Mouse (Mus musculus) liver, embryonic 15.5 days (tissue): Measurements from ENCODE around the gene Cxcl17. TPM values are rescaled to one million over a fixed set of nuclear protein-coding genes. Genes with fewer than 3 reads are reported as not detected.

Experiments
- ATAC-seq: fragments of 200-750 bp; cut with Nextera tagmentation; 2 replicates; pipeline ENCODE4 v1.8.0; 2017; ENCODE audit warnings: moderate number of reproducible peaks, mild to moderate bottlenecking, moderate library complexity; ENCODE audit not compliant: insufficient read depth
- H3K27ac ChIP-seq: fragments of 300-500 bp; sonication (generic); replicated peaks from 2 replicates; pipeline ENCODE4 v1.5.1; 2015; ENCODE audit warnings: mild to moderate bottlenecking, inconsistent platforms
- H3K27me3 ChIP-seq: fragments of 300-500 bp; sonication (generic); 2 replicates; pipeline ENCODE4 v1.6.1; 2015; ENCODE audit warnings: mild to moderate bottlenecking, inconsistent platforms
- H3K36me3 ChIP-seq: fragments of 300-500 bp; sonication (generic); replicated peaks from 2 replicates; pipeline ENCODE4 v1.6.1; 2015; ENCODE audit warnings: moderate library complexity, mild to moderate bottlenecking, inconsistent platforms
- H3K4me1 ChIP-seq: fragments of 300-500 bp; sonication (generic); replicated peaks from 2 replicates; pipeline ENCODE4 v1.6.1; 2015; ENCODE audit warnings: inconsistent platforms
- H3K4me2 ChIP-seq: fragments of 300-500 bp; sonication (generic); 2 replicates; pipeline ENCODE4 v1.6.1; 2015; ENCODE audit warnings: moderate library complexity, mild to moderate bottlenecking, inconsistent platforms
- H3K4me3 ChIP-seq: fragments of 300-500 bp; sonication (generic); replicated peaks from 2 replicates; pipeline ENCODE4 v1.5.1; 2015; ENCODE audit warnings: mild to moderate bottlenecking, inconsistent platforms
- H3K9ac ChIP-seq: fragments of 300-500 bp; sonication (generic); 2 replicates; pipeline ENCODE4 v1.6.1; 2015; ENCODE audit warnings: moderate library complexity, mild to moderate bottlenecking, inconsistent platforms
- H3K9me3 ChIP-seq: fragments of 300-500 bp; sonication (generic); replicated peaks from 2 replicates; pipeline ENCODE4 v1.6.1; 2016; ENCODE audit warnings: inconsistent platforms
- WGBS: fragments of 180-500 bp; shearing (Covaris S2); methylation state at CpG from one replicate; pipeline ENCODE4 v1.1.7; 2015; ENCODE audit warnings: mixed read lengths; ENCODE audit not compliant: insufficient replicate concordance; 5-methylcytosine and 5-hydroxymethylcytosine counted together
- polyA plus RNA-seq: library from polyadenylated mRNA; unstranded; fragments of >200 nt; fragmentation: Nextera tagmentation; extraction: Ambion mirVana; gene quantifications from 2 replicates; pipeline ENCODE4 v1.2.1, GENCODE M21; 2015

Gene Cxcl17
- polyA plus RNA-seq, 1 experiment from 2014 or later: not detected

DNA sequence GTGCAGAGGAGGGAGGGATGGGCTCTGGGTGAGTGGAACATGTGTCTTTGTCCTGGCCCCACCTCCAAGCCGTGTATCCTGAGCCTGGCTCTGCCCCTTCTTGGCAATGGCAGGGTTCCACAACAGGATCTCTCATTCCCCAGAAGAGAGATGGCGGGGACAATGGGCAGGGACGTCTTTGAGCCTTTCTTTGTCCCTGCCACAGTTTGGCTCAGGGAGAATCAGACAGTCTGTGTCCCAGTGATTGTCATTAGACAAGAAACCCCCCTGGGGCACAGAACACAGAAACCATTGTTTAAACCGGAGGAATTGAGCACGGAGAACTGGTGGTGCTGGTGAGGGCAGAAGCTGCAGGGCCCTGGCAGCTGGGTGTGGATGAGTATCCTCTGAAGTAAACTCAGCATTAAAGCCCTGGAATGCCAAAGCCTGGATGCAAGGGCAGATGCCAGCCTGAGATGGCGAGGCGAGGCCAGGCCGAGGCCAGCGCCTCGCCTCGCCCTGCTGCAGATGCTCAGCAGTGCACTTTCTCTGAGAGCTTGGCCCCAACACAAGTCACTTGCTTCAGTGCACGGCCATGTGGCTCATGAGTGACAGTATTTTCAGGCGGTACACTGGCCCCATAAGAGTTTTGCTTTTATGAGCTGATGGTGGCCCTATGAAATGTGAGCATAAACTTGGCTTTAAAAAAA, 46.6 kb downstream of the Cxcl17 start:
- 39% methylated on average over 13 of the region's 13 CpGs for WGBS
- H3K9me3 ChIP-seq: no peaks in the 10 kb centered on the region
- H3K27ac ChIP-seq: no peak overlapping the region
- H3K4me3 ChIP-seq: no peak overlapping the region
- no peak for ATAC-seq
- H3K4me2 ChIP-seq: no peak overlapping the region
- H3K27me3 ChIP-seq: peaks cover 57% of the 10 kb centered on the region
- H3K36me3 ChIP-seq: no peaks in the 10 kb centered on the region
- no peak overlapping the region for H3K9ac ChIP-seq
- H3K4me1 ChIP-seq: no peaks in the 10 kb centered on the region

- 77% methylated on average over 17 of the region's 17 CpGs for WGBS
- Histone ChIP-seq H3K36me3 (no peaks in the 10 kb centered on the region), H3K9ac (no peak overlapping the region), H3K4me2 (no peak overlapping the region), H3K27ac (no peak overlapping the region), H3K27me3 (peaks cover 39% of the 10 kb centered on the region), H3K4me1 (no peaks in the 10 kb centered on the region), H3K9me3 (no peaks in the 10 kb centered on the region), H3K4me3 (no peak overlapping the region)
- no peak for ATAC-seq
These were observed 49.1 kb downstream of the Cxcl17 start for GRCm38 (mm10) chr7:25363632-25364031.

DNA sequence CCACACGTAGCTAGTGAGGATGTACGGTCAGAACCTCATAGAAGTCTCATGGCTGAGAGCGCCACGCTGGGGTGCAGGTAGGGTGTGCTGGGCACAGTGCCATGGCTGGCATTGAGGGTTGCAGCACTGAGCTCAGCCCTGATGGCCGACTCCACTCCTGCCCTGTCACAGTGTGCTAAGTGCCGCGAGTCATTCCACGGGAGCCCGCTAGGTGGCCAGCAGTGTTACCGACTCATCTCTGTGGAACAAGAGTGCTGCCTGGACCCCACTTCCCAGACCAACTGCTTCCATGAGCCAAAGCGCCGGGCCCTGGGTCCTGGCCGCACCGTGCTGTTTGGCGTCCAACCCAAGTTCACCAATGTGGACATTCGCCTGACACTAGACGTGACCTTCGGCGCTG, 49.5 kb downstream of the Cxcl17 start:
- no peaks in the 10 kb centered on the region for H3K36me3 ChIP-seq
- no peaks in the 10 kb centered on the region for H3K4me1 ChIP-seq
- H3K9me3 ChIP-seq: no peaks in the 10 kb centered on the region
- H3K4me3 ChIP-seq: no peak overlapping the region
- H3K27me3 ChIP-seq: peaks cover 34% of the 10 kb centered on the region
- 86% methylated on average over 19 of the region's 19 CpGs for WGBS
- no peak overlapping the region for H3K27ac ChIP-seq
- no peak overlapping the region for H3K4me2 ChIP-seq
- H3K9ac ChIP-seq: no peak overlapping the region
- ATAC-seq: no peak

- 71% methylated on average over 19 of the region's 19 CpGs for WGBS
- ATAC-seq: no peak
- no peak overlapping the region for H3K9ac ChIP-seq
- no peaks in the 10 kb centered on the region for H3K27me3 ChIP-seq
- H3K36me3 ChIP-seq: no peaks in the 10 kb centered on the region
- H3K4me1 ChIP-seq: no peaks in the 10 kb centered on the region
- no peak overlapping the region for H3K4me2 ChIP-seq
- no peak overlapping the region for H3K4me3 ChIP-seq
- H3K9me3 ChIP-seq: no peaks in the 10 kb centered on the region
- no peak overlapping the region for H3K27ac ChIP-seq
These were observed 53.9 kb downstream of the Cxcl17 start for GRCm38 (mm10) chr7:25358721-25359206.

Other genes with a start within 250 kb of the Cxcl17 start
- 1.6 and 2.1 TPM in 2 replicates for gene Pou2f2, start 233.2 kb downstream of the Cxcl17 start, polyA plus RNA-seq
- 35.4 and 39.1 TPM in 2 replicates for gene Dedd2, start 192.3 kb downstream of the Cxcl17 start, polyA plus RNA-seq
- gene Zfp526, start 191.5 kb downstream of the Cxcl17 start, polyA plus RNA-seq: 1.8 and 2.1 TPM in 2 replicates
- gene Gsk3a, start 175.0 kb downstream of the Cxcl17 start, polyA plus RNA-seq: 6.4 and 7.4 TPM in 2 replicates
- gene Erf, start 162.1 kb downstream of the Cxcl17 start, polyA plus RNA-seq: 4.6 and 4.8 TPM in 2 replicates
- gene Cic, start 145.2 kb downstream of the Cxcl17 start, polyA plus RNA-seq: 8.9 and 10.2 TPM in 2 replicates
- 25.7 and 26.1 TPM in 2 replicates for gene Pafah1b3, start 114.9 kb downstream of the Cxcl17 start, polyA plus RNA-seq
- 0.07 TPM in 1 of 2 replicates, not detected in the other for gene Prr19, start 111.5 kb downstream of the Cxcl17 start, polyA plus RNA-seq
- 0.09 TPM in 1 of 2 replicates, not detected in the other for gene Tmem145, start 106.8 kb downstream of the Cxcl17 start, polyA plus RNA-seq
- 0.79 and 1.1 TPM in 2 replicates for gene Megf8, start 95.7 kb downstream of the Cxcl17 start, polyA plus RNA-seq
- 0.24 TPM in 1 of 2 replicates, not detected in the other for gene Cnfn, start 43.2 kb downstream of the Cxcl17 start, polyA plus RNA-seq
- 3.4 and 3.8 TPM in 2 replicates for gene Lipe, start 14.2 kb downstream of the Cxcl17 start, polyA plus RNA-seq
- gene Ceacam1, start 64.7 kb upstream of the Cxcl17 start, polyA plus RNA-seq: 11.1 and 13.0 TPM in 2 replicates
- not detected in 2 replicates for gene Ceacam2, start 127.0 kb upstream of the Cxcl17 start, polyA plus RNA-seq
- 0.38 and 0.60 TPM in 2 replicates for gene Erich4, start 203.0 kb upstream of the Cxcl17 start, polyA plus RNA-seq
- gene Dmac2, start 206.5 kb upstream of the Cxcl17 start, polyA plus RNA-seq: 7.9 and 8.6 TPM in 2 replicates
- gene B3gnt8, start 213.8 kb upstream of the Cxcl17 start, polyA plus RNA-seq: 2.7 and 2.8 TPM in 2 replicates
- 30.2 and 39.3 TPM in 2 replicates for gene Bckdha, start 246.1 kb upstream of the Cxcl17 start, polyA plus RNA-seq
- gene Exosc5, start 246.3 kb upstream of the Cxcl17 start, polyA plus RNA-seq: 46.1 and 50.8 TPM in 2 replicates